Mouse (Mus musculus): Measurements from ENCODE around the gene Larp1b.

Larp1b gene

GRCm38 (mm10) chr3:41030705-41031104, 81.1 kb downstream of the Larp1b start:
- DNase-seq, result no peak

DNA sequence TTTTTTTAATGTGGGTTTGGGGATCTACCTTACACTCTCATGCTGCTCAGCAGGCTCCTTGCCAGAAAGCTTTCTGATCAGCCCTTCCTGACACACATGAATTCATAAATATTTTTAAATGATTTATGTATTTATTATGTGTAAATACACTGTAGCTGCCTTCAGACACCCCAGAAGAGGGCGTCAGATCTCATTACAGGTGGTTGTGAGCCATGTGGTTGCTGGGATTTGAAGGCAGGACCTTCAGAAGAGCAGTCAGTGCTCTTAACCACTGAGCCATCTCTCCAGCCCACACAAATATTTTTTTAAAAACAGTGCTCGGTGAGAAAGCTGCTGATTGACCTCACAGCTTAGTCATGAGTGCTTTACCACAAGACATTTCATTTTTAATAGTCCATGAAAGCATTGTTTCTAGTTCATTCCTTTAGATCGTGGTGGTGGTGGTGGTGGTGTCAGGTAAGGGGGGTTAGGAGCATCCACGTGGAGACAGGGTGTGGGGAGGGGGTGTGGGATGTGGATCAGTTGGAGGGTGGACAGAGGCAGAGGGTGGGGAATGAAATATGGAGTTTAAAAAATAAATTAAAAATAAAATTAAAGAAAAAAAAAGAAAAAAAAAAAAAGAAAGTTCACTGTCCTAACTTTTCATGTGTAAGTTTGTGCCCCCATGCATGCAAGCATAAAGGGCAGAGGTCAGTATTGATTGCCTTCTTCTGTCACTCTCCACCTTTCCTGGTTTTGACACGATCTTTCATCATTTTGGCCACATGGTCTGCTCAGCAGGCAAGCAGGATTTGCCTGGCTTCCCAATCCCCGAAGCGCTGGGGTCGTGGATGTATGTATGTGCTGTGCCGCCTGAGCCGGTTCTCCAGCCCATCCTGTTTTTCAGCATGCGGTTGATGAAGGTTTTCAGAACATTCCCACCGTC, 81.9 kb downstream of the Larp1b start:
- DNase-seq, result no peak

- no peak for DNase-seq
Observed at GRCm38 (mm10) chr3:41038297-41038916, 88.8 kb downstream of the Larp1b start.

DNA sequence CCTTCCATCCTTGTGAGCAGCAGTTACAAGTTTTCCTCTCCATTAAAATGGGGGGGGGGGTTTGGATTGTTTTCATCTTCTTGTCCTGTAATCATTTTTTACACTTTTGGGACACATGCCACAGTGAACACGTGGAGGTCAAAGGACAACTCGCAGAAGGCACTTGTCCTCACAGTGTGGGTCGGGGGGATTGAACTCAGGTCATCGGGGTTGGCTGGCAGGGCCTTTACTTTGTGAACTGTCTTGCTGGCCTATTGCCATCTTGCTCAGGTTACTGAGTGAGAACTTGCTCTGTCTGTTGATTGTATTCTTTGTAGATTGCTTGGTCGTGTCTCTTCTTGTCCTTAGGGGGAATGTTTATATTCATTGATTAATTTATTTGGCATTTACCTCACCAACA, 91.6 kb downstream of the Larp1b start:
- DNase-seq, result no peak

GRCm38 (mm10) chr3:41042195-41042938, 92.7 kb downstream of the Larp1b start:
- no peak for DNase-seq

DNA sequence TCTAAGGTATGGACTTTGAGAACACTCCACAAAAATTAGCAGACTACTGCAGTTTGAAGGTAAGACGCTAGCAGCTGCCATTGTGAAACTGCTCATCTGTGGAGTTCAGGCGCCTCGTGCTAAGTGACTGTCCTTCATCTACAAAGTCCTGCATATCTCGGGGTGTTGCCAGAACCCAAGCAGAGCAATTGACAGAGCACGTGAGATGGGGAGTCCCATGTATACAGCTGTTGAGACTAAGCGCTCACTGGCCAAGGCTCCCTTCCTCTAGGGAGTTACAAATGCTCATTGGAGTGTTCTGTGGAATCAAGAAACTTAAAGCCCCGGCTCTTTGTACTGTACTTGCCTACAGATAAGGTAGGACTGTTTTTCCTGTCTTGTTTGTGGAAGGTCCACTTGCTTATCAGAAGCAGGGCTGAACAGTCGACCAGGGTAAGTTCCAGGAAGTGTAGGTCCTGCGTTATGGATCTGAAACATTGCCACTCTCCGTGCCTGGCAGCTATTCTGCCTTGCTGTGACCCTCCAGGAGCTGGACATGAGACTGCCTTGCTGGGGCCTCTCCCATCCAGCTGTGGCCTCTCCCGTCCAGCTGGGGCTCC, 94.2 kb downstream of the Larp1b start:
- no peak for DNase-seq

DNA sequence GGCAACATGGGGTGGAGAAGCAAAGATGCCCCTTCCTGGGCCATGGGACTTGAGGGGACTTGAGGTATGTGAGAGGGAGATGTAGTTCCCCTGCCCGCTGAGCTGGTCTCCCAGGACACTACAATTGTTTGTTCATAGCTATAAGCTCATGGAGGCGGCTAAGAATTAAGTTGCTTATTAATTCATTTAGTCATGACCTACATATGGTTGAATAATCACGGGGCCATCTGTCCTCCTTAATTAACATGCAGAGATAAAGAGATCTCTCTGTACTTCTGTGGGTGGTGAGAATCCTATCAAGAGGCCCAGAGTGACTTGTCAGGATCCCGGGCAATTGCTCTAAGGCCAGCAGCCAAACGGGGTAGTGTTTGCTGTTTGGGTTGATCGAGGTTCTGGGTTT, 98.2 kb downstream of the Larp1b start:
- no peak for DNase-seq

DNA sequence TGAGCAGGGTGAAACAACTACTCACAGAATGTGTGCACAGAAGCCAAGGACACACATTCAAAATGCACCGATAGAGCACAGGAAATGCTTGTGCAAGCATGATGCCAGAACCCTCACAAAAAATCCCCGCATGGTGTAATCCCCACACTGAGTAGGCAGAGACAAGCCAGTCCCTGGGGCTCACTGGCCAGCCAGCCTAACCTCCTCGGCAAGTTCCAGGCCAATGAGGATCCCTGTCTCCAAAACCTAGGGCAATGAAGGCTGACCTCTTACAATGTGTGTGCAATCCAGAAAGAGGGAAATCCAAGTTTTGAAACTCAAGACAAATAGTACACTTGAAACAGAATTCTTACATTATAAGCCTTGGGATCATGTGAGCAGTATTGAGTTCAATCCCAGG, 103.7 kb downstream of the Larp1b start:
- DNase-seq, result no peak

GRCm38 (mm10) chr3:41058395-41058794, 108.8 kb downstream of the Larp1b start:
- DNase-seq, result peak; percentile 62

GRCm38 (mm10) chr3:41059249-41059648, 109.6 kb downstream of the Larp1b start:
- peak; percentile 14 for DNase-seq

DNA sequence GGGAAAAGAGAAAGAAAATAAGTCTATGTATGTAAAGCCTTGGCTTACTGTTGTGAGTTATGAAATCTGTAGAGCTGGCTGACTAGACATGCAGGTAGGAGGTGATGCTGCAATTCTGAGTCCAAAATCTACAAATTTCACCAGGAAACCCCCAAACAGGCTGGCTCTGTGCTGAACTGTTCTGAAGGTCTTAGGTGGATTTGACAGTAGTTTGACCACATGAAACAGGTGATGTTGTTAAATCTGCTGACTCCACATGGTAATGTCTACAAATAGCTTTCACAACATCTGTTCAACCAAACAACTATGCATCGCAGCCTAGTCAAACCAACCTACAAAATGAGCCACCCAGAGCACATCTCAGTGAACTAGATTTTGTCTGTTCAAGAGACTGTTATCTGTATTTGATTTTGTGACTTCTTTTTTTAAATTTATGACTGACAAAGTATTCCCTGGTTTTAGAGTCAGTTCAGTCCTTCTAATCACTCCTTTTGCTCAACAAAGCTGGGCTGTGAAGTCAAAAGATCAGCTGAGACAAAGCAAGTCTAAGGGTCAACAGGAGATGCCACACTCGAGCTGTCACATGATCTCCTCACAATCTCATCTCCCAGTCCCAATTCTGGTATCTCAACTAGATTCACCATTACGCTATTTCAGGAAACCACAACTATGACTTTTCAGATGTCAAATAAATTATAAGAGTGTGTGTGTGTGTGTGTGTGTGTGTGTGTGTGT, 112.4 kb downstream of the Larp1b start:
- DNase-seq, result peak; percentile 12

DNA sequence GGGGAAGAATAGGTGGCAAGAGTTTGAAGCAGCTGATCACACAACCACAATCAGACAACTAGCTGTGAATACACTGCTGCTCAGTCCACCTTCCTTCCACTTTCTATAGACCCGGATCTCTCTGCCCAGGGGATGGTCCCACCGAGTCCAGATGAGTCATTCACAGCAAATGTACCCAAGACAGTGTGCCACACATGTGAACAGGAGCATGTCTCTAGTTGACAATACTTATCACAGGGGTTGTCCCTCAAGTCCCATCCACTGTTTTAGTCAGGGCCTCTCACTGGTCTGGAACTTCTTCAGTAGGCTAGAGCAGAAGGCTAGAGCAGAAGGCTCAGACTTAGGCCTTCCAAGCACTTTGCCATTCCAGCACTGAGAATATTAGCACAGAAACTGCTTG, 113.1 kb downstream of the Larp1b start:
- no peak for DNase-seq

GRCm38 (mm10) chr3:41065320-41065719, 115.7 kb downstream of the Larp1b start:
- DNase-seq, result no peak

DNA sequence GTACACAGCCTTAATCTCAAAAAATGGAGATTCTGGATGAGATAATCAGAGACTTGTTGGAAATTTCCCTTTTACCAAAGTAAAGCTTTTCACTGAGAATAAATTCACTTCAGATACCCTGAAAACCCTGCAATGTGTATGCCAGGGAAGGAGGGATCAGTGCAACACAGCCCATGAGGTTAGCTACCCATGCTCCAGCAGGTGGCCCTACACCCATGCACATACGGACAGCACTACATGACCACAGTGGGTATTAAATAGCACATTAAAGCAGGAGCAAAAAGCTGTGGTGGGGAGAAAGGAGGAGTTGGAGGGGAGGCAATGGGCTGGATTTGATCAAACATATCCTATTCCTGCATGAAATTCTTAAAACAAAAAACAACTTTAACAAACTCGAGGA, 120.9 kb downstream of the Larp1b start:
- DNase-seq, result no peak

- no peak for DNase-seq
Observed at GRCm38 (mm10) chr3:41075376-41075775, 125.7 kb downstream of the Larp1b start.

DNA sequence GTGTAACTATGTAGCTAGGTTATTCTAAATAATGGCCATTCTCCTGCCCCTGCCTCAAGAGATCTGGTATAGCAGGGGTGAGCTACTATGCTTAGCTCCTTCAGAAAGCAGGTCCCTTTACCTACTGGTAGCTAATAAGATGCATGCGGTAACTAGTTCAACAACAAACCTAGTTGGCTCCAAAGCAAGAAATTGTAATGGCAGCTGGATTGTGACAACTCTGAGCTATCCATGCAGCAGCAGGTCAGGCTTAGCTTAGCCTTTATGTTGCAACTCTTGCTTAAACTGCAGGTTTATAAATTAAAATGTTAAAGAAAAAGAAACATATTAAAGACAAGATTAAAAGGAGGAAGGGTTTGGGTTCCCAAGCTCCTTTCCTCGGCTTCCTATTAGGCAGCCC, 129.0 kb downstream of the Larp1b start:
- DNase-seq, result no peak

GRCm38 (mm10) chr3:41080724-41081123, 131.1 kb downstream of the Larp1b start:
- no peak for DNase-seq

DNA sequence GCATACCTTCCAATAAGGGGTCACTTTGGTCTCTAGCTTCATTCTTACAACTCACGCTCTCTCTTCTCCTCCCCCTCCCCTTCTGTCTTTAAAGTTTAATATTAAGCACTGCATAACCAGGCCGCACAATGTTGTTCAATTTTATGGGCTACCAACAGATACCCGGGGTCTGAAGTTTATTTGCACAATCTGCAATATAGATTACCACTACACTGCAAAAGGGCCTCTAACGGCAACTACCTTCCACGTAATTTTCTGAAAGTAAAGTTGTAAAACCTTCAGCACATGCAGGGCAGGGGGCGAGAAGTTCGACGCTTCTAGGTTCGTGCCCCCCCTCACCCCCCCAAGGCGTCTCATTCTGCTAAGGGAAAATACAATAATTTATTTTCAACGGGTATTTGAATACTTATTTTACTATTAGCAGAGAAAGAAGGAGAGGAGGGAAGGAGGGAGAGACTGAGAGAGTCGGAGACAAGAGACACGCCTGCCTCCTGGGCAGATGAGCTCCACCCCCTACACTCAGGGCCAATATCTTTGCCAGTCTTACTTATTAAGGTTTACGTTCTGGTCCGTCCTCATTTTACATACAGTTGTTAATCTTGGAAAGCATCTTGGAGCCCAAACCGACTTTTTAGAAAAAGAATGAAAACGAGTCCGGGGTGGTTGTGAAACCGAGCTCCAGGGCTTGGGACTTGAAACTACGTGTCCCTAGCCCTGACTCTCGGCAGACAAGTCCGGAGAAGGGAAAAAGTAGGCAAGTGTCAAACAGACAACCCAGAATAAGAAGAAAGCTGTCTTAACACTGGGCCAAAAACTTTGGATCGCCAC, 132.1 kb downstream of the Larp1b start:
- DNase-seq, result no peak

DNA sequence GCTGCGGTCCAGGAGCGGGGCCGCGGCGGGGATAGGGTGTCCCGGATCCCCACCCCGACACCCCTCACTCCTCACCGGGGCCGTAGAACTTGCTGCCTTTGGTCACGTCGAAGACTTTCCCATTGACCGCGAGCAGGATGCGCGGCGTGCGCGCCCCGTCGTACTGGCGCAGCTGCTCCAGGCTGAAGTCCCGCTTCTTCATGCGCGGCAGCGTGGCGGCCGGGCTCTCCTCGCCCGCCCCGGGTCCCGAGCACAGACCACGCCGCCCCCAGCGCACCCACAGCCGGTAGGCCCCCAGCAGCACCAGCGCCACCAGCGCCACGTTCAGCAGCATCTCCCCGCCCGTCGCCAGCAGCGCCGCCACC, 132.9 kb downstream of the Larp1b start:
- no peak for DNase-seq

- DNase-seq, result peak; percentile 99
Observed at GRCm38 (mm10) chr3:41082885-41083789, 133.5 kb downstream of the Larp1b start, which contains the start of gene Pgrmc2. TSS of gene Pgrmc2 (minus strand) at chr3:41083046.

GRCm38 (mm10) chr3:41083790-41084112, 134.1 kb downstream of the Larp1b start:
- no peak for DNase-seq
